Mouse (Mus musculus): Measurements from ENCODE around the gene Adgrg3. TPM values are rescaled to one million over a fixed set of nuclear protein-coding genes. Genes with fewer than 3 reads are reported as not detected.

Adgrg3 gene
- polyA plus RNA-seq, 1 experiment from 2014 or later: 1.2 TPM

DNA sequence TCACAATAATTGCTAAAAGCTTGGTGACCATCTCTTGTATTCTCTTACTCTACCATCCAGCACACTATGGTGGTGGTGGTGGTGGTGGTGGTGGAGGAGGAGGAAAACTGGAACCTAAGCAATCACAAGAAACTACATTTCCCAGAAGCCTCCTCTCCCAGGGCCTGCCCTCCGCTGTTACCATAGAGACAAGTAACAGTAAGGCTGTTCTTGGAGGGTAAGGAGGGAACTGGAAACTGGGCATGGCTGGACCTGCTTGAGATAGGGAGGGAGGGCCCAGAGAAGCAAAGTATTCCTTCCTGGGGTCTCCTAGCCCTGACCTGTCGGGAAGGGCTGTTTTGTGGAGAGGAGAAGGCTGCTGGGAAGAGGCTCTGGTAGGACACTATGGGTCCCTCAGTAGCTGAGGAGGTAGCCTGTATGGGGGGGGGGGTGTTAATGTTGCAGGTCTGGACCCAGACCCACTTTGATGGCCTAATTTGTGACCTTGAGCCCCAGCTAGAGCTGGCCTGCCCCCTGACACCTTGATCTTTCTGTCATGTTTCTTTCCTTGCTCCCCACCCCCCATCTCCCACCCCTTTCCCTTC, 37.5 kb downstream of the Adgrg3 start, which contains the start of gene Drc7:
Drc7 (plus strand) TSS at position 177 of the 584 bp plus-strand sequence.
- no peak within 1 kb of the TSS for H3K9ac ChIP-seq (ENCODE audit: low read depth, low read length)
- H3K4me2 ChIP-seq (ENCODE audit: low read length): peak within 1 kb of the TSS; percentile 14
- H3K4me1 ChIP-seq (ENCODE audit: control insufficient read depth, insufficient read depth, low read depth, low read length): no peaks in the 10 kb centered on the region
- no peaks in the 10 kb centered on the region for H3K9me3 ChIP-seq (ENCODE audit: control insufficient read depth, low read length)
- no peaks in the 10 kb centered on the region for H3K36me3 ChIP-seq (ENCODE audit: control insufficient read depth, insufficient read depth, low read length)
- peak within 1 kb of the TSS; percentile 4; the same call in 1 of the 2 replicates for H3K4me3 ChIP-seq (ENCODE audit: low read length)
- WGBS: 25% methylated on average over 2 of the region's 2 CpGs
- H3K27ac ChIP-seq (ENCODE audit: low read depth, low read length): no peak within 1 kb of the TSS
- peak; percentile 87 for ATAC-seq
- no peaks in the 10 kb centered on the region for H3K27me3 ChIP-seq (replicated peaks; ENCODE audit: control insufficient read depth, insufficient read depth, low read length)

GRCm38 (mm10) chr8:95056414-95056813, 38.9 kb downstream of the Adgrg3 start:
- Histone ChIP-seq H3K4me2 (ENCODE audit: low read length) (no peak overlapping the region), H3K9ac (ENCODE audit: low read depth, low read length) (no peak overlapping the region), H3K27me3 (replicated peaks; ENCODE audit: control insufficient read depth, insufficient read depth, low read length) (no peaks in the 10 kb centered on the region), H3K36me3 (ENCODE audit: control insufficient read depth, insufficient read depth, low read length) (no peaks in the 10 kb centered on the region), H3K4me1 (ENCODE audit: control insufficient read depth, insufficient read depth, low read depth, low read length) (no peaks in the 10 kb centered on the region), H3K4me3 (ENCODE audit: low read length) (no peak overlapping the region), H3K27ac (ENCODE audit: low read depth, low read length) (no peak overlapping the region), H3K9me3 (ENCODE audit: control insufficient read depth, low read length) (no peaks in the 10 kb centered on the region)
- 95% methylated on average over 5 of the region's 5 CpGs for WGBS
- no peak for ATAC-seq

GRCm38 (mm10) chr8:95058661-95059060, 41.2 kb downstream of the Adgrg3 start:
- no peaks in the 10 kb centered on the region for H3K27me3 ChIP-seq (replicated peaks; ENCODE audit: control insufficient read depth, insufficient read depth, low read length)
- ATAC-seq: no peak
- 82% methylated on average over 6 of the region's 6 CpGs for WGBS

DNA sequence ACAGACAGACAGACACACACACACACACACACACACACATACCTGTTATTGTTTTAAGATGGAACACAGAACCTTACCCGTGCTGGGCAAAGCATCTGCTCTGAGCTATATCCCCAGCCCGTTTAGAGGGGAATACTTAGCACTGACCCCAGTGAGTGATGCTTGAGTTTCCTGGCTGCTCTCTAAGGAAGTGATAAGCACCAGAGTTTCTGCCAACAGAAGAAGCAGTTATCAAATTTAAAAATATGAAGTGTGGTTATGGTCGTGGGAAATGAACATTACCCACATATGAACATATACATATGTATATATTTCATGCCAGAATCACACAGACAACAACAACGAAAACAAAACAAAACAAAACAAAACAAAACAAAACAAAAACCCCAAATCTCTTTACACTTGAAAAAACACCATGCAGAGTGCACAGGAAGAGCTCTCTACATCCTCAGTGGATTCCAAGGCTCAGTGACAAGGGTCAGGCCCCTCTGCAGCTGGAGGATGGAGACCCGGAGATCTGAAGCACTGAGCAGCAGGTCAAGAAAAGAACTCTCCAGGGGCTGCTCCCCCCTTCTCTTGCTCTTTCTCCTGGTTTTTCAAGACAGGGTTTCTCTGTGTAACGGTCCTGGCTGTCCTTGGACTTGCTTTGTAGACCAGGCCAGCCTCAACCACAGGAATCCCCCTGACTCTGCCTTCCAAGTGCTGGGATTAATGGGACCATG, 42.5 kb downstream of the Adgrg3 start:
- Histone ChIP-seq H3K4me1 (ENCODE audit: control insufficient read depth, insufficient read depth, low read depth, low read length) (no peaks in the 10 kb centered on the region), H3K27ac (ENCODE audit: low read depth, low read length) (no peak overlapping the region), H3K36me3 (ENCODE audit: control insufficient read depth, insufficient read depth, low read length) (no peaks in the 10 kb centered on the region), H3K9ac (ENCODE audit: low read depth, low read length) (no peak overlapping the region), H3K27me3 (replicated peaks; ENCODE audit: control insufficient read depth, insufficient read depth, low read length) (no peaks in the 10 kb centered on the region), H3K4me2 (ENCODE audit: low read length) (no peak overlapping the region), H3K4me3 (ENCODE audit: low read length) (no peak overlapping the region), H3K9me3 (ENCODE audit: control insufficient read depth, low read length) (no peaks in the 10 kb centered on the region)
- WGBS: 67% methylated on average over 6 of the region's 6 CpGs
- no peak for ATAC-seq

More at GRCm38 (mm10) chr8:95058661-95059060, 41.2 kb downstream of the Adgrg3 start:
- no peaks in the 10 kb centered on the region for H3K36me3 ChIP-seq (ENCODE audit: control insufficient read depth, insufficient read depth, low read length)
- H3K9me3 ChIP-seq (ENCODE audit: control insufficient read depth, low read length): no peaks in the 10 kb centered on the region
- no peak overlapping the region for H3K9ac ChIP-seq (ENCODE audit: low read depth, low read length)
- no peak overlapping the region for H3K4me2 ChIP-seq (ENCODE audit: low read length)
- H3K27ac ChIP-seq (ENCODE audit: low read depth, low read length): no peak overlapping the region
- no peak overlapping the region for H3K4me3 ChIP-seq (ENCODE audit: low read length)
- H3K4me1 ChIP-seq (ENCODE audit: control insufficient read depth, insufficient read depth, low read depth, low read length): no peaks in the 10 kb centered on the region

GRCm38 (mm10) chr8:95064531-95064930, 47.0 kb downstream of the Adgrg3 start:
- no peak for ATAC-seq
- 78% methylated on average over 2 of the region's 2 CpGs for WGBS
- Histone ChIP-seq H3K27ac (ENCODE audit: low read depth, low read length) (no peak overlapping the region), H3K4me1 (ENCODE audit: control insufficient read depth, insufficient read depth, low read depth, low read length) (no peaks in the 10 kb centered on the region), H3K4me2 (ENCODE audit: low read length) (no peak overlapping the region), H3K9me3 (ENCODE audit: control insufficient read depth, low read length) (no peaks in the 10 kb centered on the region), H3K27me3 (replicated peaks; ENCODE audit: control insufficient read depth, insufficient read depth, low read length) (no peaks in the 10 kb centered on the region), H3K36me3 (ENCODE audit: control insufficient read depth, insufficient read depth, low read length) (no peaks in the 10 kb centered on the region), H3K4me3 (ENCODE audit: low read length) (no peak overlapping the region), H3K9ac (ENCODE audit: low read depth, low read length) (no peak overlapping the region)

GRCm38 (mm10) chr8:95067582-95067981, 50.1 kb downstream of the Adgrg3 start:
- no peak overlapping the region for H3K4me2 ChIP-seq (ENCODE audit: low read length)
- no peaks in the 10 kb centered on the region for H3K4me1 ChIP-seq (ENCODE audit: control insufficient read depth, insufficient read depth, low read depth, low read length)
- no peak overlapping the region for H3K4me3 ChIP-seq (ENCODE audit: low read length)
- H3K36me3 ChIP-seq (ENCODE audit: control insufficient read depth, insufficient read depth, low read length): no peaks in the 10 kb centered on the region
- H3K9me3 ChIP-seq (ENCODE audit: control insufficient read depth, low read length): no peaks in the 10 kb centered on the region
- H3K27me3 ChIP-seq (replicated peaks; ENCODE audit: control insufficient read depth, insufficient read depth, low read length): no peaks in the 10 kb centered on the region
- H3K9ac ChIP-seq (ENCODE audit: low read depth, low read length): no peak overlapping the region
- H3K27ac ChIP-seq (ENCODE audit: low read depth, low read length): no peak overlapping the region
- no peak for ATAC-seq
- WGBS: 43% methylated on average over 3 of the region's 3 CpGs

- no peaks in the 10 kb centered on the region for H3K36me3 ChIP-seq (ENCODE audit: control insufficient read depth, insufficient read depth, low read length)
- 80% methylated on average over 3 of the region's 3 CpGs for WGBS
- no peak overlapping the region for H3K4me2 ChIP-seq (ENCODE audit: low read length)
- no peak overlapping the region for H3K4me3 ChIP-seq (ENCODE audit: low read length)
- H3K9me3 ChIP-seq (ENCODE audit: control insufficient read depth, low read length): no peaks in the 10 kb centered on the region
- no peaks in the 10 kb centered on the region for H3K27me3 ChIP-seq (replicated peaks; ENCODE audit: control insufficient read depth, insufficient read depth, low read length)
- no peak for ATAC-seq
- H3K27ac ChIP-seq (ENCODE audit: low read depth, low read length): no peak overlapping the region
- H3K9ac ChIP-seq (ENCODE audit: low read depth, low read length): no peak overlapping the region
- no peaks in the 10 kb centered on the region for H3K4me1 ChIP-seq (ENCODE audit: control insufficient read depth, insufficient read depth, low read depth, low read length)
Measured at GRCm38 (mm10) chr8:95075504-95075903, 58.0 kb downstream of the Adgrg3 start.

- no peak overlapping the region for H3K27ac ChIP-seq (ENCODE audit: low read depth, low read length)
- no peaks in the 10 kb centered on the region for H3K4me1 ChIP-seq (ENCODE audit: control insufficient read depth, insufficient read depth, low read depth, low read length)
- no peak for ATAC-seq
- no peak overlapping the region for H3K9ac ChIP-seq (ENCODE audit: low read depth, low read length)
- WGBS: 82% methylated on average over 17 of the region's 17 CpGs
- H3K4me2 ChIP-seq (ENCODE audit: low read length): no peak overlapping the region
- no peaks in the 10 kb centered on the region for H3K36me3 ChIP-seq (ENCODE audit: control insufficient read depth, insufficient read depth, low read length)
- no peaks in the 10 kb centered on the region for H3K9me3 ChIP-seq (ENCODE audit: control insufficient read depth, low read length)
- no peak overlapping the region for H3K4me3 ChIP-seq (ENCODE audit: low read length)
- no peaks in the 10 kb centered on the region for H3K27me3 ChIP-seq (replicated peaks; ENCODE audit: control insufficient read depth, insufficient read depth, low read length)
Measured at GRCm38 (mm10) chr8:95076151-95076550, 58.7 kb downstream of the Adgrg3 start.

DNA sequence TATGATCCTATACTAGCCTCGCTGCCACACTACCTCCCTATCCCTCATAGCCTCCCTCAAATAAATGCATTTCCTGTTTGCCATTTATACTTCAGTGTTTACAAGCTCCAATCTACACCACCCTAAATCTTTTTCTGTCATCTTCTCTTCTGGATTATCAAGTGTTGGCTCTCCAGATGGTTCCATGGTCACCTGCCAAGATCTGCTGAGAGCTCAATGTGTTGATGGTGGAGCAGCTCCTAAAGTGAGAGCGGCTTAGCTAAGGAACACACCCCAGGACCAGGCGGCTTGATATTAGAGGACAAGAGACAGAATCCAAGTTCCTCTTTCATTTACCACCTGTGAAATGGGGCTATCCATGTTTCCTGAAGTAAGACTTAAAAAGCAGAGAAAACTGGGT, 60.6 kb downstream of the Adgrg3 start:
- WGBS: 86% methylated on average over 3 of the region's 3 CpGs
- Histone ChIP-seq H3K27ac (ENCODE audit: low read depth, low read length) (no peak overlapping the region), H3K4me2 (ENCODE audit: low read length) (no peak overlapping the region), H3K36me3 (ENCODE audit: control insufficient read depth, insufficient read depth, low read length) (no peaks in the 10 kb centered on the region), H3K9me3 (ENCODE audit: control insufficient read depth, low read length) (no peaks in the 10 kb centered on the region), H3K4me1 (ENCODE audit: control insufficient read depth, insufficient read depth, low read depth, low read length) (peaks cover 15% of the 10 kb centered on the region), H3K27me3 (replicated peaks; ENCODE audit: control insufficient read depth, insufficient read depth, low read length) (no peaks in the 10 kb centered on the region), H3K4me3 (ENCODE audit: low read length) (no peak overlapping the region), H3K9ac (ENCODE audit: low read depth, low read length) (no peak overlapping the region)
- ATAC-seq: no peak

Measured in hindbrain, embryonic 16.5 days (tissue).